Mouse (Mus musculus) layer of hippocampus, adult 2 months (tissue): ENCODE measurements at regions not wholly inside any gene's neighbourhood (a gene's known extent, or its start where the extent isn't known, plus 50 kb on each side); places are given as distances from the start of the nearest gene placed in this dataset.
"Not testable (repeated sequence)": the region's sequence is repeated elsewhere in the genome, so short reads cannot be mapped to it uniquely, and the experiment has no call there.

ENCODE experiments used
- DNase-seq, 2 experiments: peaks; one replicate each; pipeline ENCODE4 v3.0.0; 2022; ENCODE audit warnings: low spot score in 2 of 2
- H3K27ac ChIP-seq: fragments of 200-600 bp; 2 replicates; pipeline ENCODE4 v1.8.1; 2022
- H3K4me3 ChIP-seq: fragments of 200-600 bp; 2 replicates; pipeline ENCODE4 v1.8.1; 2022; ENCODE audit warnings: mild to moderate bottlenecking
- CTCF ChIP-seq: fragments of 200-600 bp; conservative IDR thresholded peaks from 2 replicates; pipeline ENCODE4 v1.8.1; 2022; ENCODE audit warnings: antibody characterized with exemption, mild to moderate bottlenecking, moderate library complexity
- microRNA-seq, 2 experiments: library from miRNA; unstranded; fragments of <30 nt; microRNA quantifications; one replicate each; pipeline ENCODE4 v1.2.0; 2021

- H3K27ac ChIP-seq, result no peak overlapping the region
- DNase-seq, result no peak
- TF ChIP-seq CTCF, result no peak
- no peak overlapping the region for H3K4me3 ChIP-seq
Observed at GRCm38 (mm10) chr14:96606736-96607135, 87.8 kb upstream of the Klhl1 start.

- not testable (repeated sequence) for H3K27ac ChIP-seq, DNase-seq, H3K4me3 ChIP-seq
Observed at GRCm38 (mm10) chr14:96601092-96601491, 82.2 kb upstream of the Klhl1 start.

- no peak for TF ChIP-seq CTCF
- no peak overlapping the region for H3K27ac ChIP-seq
- no peak overlapping the region for H3K4me3 ChIP-seq
- DNase-seq, result no peak
Observed at GRCm38 (mm10) chr14:96592051-96592450, 73.1 kb upstream of the Klhl1 start.

Small RNA genes in the stretch of these regions (microRNA-seq; reads per million reads assigned to microRNA genes)
- 0 to 0.37 reads per million in 2 experiments for gene Gm27441
